Mouse (Mus musculus): ENCODE data around the gene Ttc14. TPM values are rescaled to one million over a fixed set of nuclear protein-coding genes. Genes with fewer than 3 reads are reported as not detected.

The Ttc14 gene
- 33.2 and 38.8 TPM in 2 replicates for polyA plus RNA-seq (2012; rRNA removed)

DNA sequence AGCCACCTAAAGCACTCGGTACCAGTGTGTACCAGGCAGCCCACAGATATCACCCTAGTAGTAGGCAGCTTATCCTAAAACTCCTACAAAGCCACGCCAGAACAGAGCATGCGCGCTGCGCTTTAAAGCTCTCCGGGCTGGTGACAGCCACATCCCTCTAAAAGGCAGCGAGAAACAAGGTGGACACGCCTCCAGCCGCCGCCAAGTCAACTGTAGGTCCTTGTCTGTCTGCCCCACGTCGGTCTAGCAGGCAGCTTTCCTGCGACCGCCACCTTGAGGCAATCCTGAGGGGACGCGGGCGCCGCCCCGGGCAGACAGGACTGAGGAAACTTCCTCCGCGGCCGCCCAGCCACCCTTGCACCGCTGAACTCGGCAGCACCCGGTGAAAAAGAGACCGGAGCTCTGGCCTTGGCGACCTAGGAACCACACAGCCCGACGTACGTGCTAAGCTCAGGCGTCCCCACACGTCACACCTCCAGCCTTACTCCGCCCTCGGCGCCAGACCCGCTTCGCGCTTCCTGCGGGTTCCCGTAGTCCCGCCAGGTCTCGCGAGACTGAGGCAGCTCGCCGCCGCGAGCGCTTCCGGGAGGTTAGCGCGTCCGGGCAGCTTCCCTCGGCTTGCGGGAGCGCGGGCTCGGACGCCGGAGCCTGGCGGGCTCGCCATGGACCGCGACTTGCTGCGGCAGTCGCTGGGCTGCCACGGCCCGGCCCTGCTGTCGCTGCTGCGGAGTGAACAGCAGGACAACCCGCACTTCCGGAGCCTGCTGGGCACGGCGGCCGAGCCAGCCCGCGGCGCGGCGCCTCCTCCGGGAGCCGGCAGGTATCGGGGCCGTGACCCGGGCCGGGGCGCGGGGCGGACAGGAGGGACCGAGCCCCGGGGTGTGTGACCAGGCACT lies at the start of gene Ttc14:
Gene Ttc14, plus strand, starts transcription at position 216 of the 896 bp plus-strand sequence.
- peak; percentile 80 for TF ChIP-seq POLR2A (IDR thresholded peaks at IDR 0.05; ENCODE audit: borderline replicate concordance, extremely low read depth, insufficient read depth, insufficient read length, poor library complexity, severe bottlenecking)
- TF ChIP-seq CTCF (IDR thresholded peaks at IDR 0.05; ENCODE audit: borderline replicate concordance, extremely low read depth, insufficient read depth, insufficient read length): peak; percentile 32; the same call in 1 of the 2 replicates
- DNase-seq (ENCODE audit: low read depth): peak; percentile 99

DNA sequence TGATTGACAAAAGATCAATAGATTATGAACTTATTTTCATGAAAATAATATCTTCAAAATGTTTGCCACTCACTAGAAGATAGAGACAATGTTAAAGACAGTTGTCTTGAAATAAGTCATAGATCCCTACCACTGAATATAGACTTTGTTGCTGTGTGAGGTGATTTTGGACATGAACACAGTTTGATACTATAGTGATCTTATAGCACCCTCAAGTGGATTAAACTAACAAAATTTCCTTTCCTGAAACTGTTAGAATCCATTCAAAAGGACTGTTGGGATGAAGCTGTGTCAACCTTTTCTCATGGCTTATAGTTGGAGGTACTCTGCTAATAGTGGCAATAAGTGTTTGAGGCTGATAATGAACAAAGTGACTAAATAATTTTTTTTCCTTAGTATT lies 8.7 kb upstream of the Ttc14 start:
- TF ChIP-seq POLR2A (IDR thresholded peaks at IDR 0.05; ENCODE audit: borderline replicate concordance, extremely low read depth, insufficient read depth, insufficient read length, poor library complexity, severe bottlenecking) (no peak), CTCF (IDR thresholded peaks at IDR 0.05; ENCODE audit: borderline replicate concordance, extremely low read depth, insufficient read depth, insufficient read length) (no peak)
- peak; percentile 66 for DNase-seq (ENCODE audit: low read depth)

DNA sequence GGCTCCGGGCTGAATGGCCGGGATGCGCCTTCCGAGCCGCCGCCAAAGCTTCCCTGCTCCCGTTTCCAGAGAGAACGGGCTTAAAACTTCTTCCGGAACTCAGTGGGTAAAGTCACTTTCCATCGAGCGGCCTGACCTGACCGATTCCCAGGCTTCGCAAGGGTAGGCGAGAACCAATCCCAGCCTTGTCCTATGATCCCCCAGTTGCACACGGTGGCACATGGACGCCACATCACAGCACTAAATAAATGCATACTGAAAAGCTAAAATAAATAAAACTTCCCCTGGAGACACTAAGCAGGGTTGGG lies 835 bp downstream of the Ttc14 start:
- TF ChIP-seq POLR2A (IDR thresholded peaks at IDR 0.05; ENCODE audit: borderline replicate concordance, extremely low read depth, insufficient read depth, insufficient read length, poor library complexity, severe bottlenecking) (no peak), CTCF (IDR thresholded peaks at IDR 0.05; ENCODE audit: borderline replicate concordance, extremely low read depth, insufficient read depth, insufficient read length) (no peak)
- DNase-seq (ENCODE audit: low read depth): no peak

DNA sequence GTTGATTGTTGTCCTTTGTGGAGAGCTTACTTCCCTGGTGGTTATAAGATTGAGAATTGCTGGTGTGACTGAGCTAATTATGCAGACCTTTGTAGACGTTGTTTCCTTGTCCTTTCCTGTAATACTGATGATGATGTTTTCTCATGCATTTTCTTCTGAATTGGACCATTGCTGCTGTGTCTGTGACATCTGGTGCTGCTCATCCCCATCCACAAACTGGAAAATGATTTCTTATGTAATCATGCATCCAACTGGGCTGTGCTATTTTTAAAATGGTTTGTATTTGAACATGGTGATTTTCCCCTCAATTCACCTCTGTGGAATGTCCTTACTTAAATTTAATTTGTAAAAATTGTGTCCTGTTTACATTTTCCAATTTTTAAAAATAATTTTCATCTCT lies 7.5 kb downstream of the Ttc14 start:
- no peak for DNase-seq (ENCODE audit: low read depth)
- no peak for TF ChIP-seq CTCF (IDR thresholded peaks at IDR 0.05; ENCODE audit: borderline replicate concordance, extremely low read depth, insufficient read depth, insufficient read length)
- no peak for TF ChIP-seq POLR2A (IDR thresholded peaks at IDR 0.05; ENCODE audit: borderline replicate concordance, extremely low read depth, insufficient read depth, insufficient read length, poor library complexity, severe bottlenecking)

DNA sequence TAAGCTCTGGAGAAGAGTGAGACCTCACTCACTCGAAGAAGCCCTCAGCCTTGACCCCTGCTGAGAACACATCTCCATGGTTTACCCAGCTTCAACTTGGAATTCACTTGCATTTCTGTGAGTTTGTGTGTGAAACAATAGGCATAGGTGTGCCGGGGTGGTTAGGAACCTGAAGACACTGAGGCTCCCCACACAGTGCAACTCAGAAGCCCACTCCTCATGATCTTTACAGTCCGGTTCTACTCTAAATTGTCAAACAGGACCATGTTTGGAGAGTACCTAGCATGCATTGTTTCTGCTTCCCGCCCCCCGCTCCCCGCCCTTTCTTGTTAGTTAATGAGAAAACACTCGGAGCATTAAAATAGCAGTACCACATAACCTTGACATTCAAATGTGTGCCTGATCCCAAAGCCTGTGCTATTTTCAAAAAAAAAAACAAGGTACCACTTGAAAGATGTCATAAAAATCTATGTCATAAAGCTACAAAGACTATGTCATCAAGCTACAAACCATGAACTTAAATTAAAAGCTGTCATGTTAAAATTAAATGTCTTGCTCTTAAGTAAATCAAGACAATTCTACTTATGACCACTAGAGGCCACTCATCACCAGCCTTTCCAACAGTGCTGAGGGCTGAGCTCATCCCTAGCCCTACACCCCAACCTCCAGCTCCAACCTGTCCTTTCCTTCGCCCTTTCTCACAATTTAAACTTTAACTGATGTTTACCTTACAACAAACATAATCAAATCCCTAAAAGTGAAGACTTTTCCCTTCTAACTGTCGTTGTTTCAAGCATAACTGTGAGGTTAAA lies 24.7 kb downstream of the Ttc14 start:
- peak; percentile 87 for DNase-seq (ENCODE audit: low read depth)
- TF ChIP-seq POLR2A (IDR thresholded peaks at IDR 0.05; ENCODE audit: borderline replicate concordance, extremely low read depth, insufficient read depth, insufficient read length, poor library complexity, severe bottlenecking) (no peak), CTCF (IDR thresholded peaks at IDR 0.05; ENCODE audit: borderline replicate concordance, extremely low read depth, insufficient read depth, insufficient read length) (peak; percentile 80)

DNA sequence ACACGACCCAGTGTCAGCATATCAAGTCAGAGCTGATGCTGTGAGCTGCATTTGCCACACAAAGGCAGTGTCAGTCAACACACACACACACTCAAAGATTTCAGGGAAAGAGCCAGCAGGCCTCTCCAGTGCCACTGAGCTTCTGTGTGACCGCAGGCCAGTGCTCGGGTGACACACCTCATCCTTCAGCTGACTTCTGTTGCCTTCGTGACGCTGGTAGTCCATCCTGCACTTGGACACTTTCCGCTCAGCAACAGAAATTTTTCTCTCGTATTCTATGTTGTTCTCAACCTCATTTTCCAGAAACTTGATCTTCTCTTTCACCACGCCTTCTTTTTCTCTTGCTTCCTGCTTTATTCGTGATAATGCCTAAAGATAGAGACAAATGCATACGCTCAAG lies 32.7 kb downstream of the Ttc14 start:
- no peak for TF ChIP-seq CTCF (IDR thresholded peaks at IDR 0.05; ENCODE audit: borderline replicate concordance, extremely low read depth, insufficient read depth, insufficient read length)
- no peak for DNase-seq (ENCODE audit: low read depth)

DNA sequence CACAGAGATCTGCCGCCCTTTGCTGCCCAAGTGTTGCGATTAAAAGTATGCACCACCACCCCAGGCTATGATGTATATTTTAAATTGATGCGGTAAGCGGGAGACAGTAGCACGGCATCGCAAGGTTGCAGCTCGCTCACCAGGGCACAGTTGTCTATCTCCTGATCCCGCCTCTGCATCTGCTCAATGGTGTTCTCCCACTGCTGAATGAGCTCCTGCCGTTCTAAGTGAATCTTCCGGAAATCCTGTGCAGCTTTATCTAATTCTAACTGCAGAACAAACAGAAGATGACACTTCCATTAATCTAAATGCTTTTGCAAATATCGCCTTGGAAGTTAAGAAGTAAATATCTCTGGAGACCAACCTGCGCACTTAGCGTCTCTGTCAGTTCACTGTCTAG lies 36.9 kb downstream of the Ttc14 start:
- TF ChIP-seq POLR2A (IDR thresholded peaks at IDR 0.05; ENCODE audit: borderline replicate concordance, extremely low read depth, insufficient read depth, insufficient read length, poor library complexity, severe bottlenecking) (no peak), CTCF (IDR thresholded peaks at IDR 0.05; ENCODE audit: borderline replicate concordance, extremely low read depth, insufficient read depth, insufficient read length) (no peak)
- no peak for DNase-seq (ENCODE audit: low read depth)

DNA sequence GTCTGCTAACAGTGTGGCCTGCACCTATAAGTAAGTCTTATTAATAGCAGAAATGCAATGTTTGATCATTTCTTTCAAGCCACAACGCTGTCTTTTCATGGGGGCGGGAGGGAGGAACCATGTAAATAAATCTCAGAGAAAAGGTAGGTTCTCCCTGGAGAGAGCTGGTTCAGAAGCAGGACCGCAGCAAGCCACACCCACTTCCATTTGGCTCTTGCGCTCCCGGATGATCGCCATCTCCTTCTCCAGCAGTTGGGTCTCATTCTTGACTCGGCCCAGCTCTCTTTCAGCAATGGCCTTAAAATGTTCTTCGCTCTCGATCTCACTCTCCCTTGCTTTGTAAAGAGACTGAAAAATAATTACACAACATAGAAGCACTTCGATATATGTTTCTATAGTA lies 39.2 kb downstream of the Ttc14 start:
- no peak for DNase-seq (ENCODE audit: low read depth)
- TF ChIP-seq POLR2A (IDR thresholded peaks at IDR 0.05; ENCODE audit: borderline replicate concordance, extremely low read depth, insufficient read depth, insufficient read length, poor library complexity, severe bottlenecking): no peak
- no peak for TF ChIP-seq CTCF (IDR thresholded peaks at IDR 0.05; ENCODE audit: borderline replicate concordance, extremely low read depth, insufficient read depth, insufficient read length)

DNA sequence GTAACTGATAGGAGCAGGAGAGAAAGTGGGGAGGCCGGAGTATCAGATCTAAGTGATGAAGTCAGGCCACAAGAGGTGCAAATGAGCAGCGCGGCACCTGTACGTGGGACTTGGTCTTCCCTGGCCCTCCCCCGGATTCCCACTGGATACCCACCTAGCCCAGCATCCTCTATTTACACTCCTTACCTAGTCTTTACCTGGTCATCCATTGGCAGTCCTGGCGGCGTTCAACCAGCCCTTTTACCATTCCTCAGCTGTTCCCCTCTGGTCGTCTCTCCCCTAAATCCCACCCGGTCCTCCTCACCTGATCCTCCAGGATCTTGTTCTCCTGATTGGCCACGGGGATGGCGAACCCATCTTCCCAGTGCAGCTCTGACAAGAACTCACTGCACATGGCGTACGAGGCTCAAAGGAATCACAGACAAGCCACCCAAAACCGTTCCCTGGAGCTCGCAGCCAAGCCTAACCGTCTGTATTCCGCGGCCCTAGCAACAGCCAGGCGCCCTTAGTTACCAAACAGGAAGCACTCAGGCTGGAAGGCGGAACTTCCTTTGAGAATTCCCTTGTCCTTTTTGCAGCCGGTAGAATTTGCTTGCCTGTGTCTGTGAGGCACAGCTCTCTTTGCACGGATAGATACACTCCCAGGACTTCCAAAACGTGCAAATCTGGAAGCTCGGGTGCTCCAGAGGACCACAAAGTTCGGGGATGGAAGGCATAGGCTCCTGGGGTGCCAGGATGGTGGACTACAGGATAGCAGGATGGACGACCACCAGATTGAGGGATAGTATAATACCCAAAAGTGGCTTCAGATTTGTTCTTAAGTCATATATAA lies 44.4 kb downstream of the Ttc14 start, which contains the start of gene Ccdc39:
Gene Ccdc39, minus strand, starts transcription at position 510 of the 832 bp plus-strand sequence.
- DNase-seq (ENCODE audit: low read depth): peak; percentile 94
- peak; percentile 26; the same call in 1 of the 2 replicates for TF ChIP-seq CTCF (IDR thresholded peaks at IDR 0.05; ENCODE audit: borderline replicate concordance, extremely low read depth, insufficient read depth, insufficient read length)
- peak; percentile 44; the same call in 1 of the 2 replicates for TF ChIP-seq POLR2A (IDR thresholded peaks at IDR 0.05; ENCODE audit: borderline replicate concordance, extremely low read depth, insufficient read depth, insufficient read length, poor library complexity, severe bottlenecking)

DNA sequence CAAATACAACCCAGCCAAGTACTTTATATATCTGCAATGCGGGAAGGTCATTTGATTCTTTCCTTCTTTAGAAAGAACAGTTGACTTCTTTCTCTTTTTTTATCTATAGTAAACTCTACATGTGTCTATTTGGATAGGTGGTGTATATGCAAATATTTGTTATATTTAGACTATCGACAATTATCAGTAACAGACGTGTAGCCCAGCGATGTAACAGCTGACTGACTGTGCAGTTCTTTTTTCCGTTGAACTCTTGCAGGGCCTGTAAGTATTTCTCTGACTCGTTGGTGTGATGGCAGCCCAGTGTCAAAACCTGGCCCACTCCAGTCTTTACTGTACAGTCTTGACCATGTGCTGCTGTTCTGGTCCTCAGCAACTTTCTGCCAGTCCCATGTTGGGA lies 47.0 kb downstream of the Ttc14 start:
- DNase-seq (ENCODE audit: low read depth): no peak
- TF ChIP-seq POLR2A (IDR thresholded peaks at IDR 0.05; ENCODE audit: borderline replicate concordance, extremely low read depth, insufficient read depth, insufficient read length, poor library complexity, severe bottlenecking) (no peak), CTCF (IDR thresholded peaks at IDR 0.05; ENCODE audit: borderline replicate concordance, extremely low read depth, insufficient read depth, insufficient read length) (no peak)

DNA sequence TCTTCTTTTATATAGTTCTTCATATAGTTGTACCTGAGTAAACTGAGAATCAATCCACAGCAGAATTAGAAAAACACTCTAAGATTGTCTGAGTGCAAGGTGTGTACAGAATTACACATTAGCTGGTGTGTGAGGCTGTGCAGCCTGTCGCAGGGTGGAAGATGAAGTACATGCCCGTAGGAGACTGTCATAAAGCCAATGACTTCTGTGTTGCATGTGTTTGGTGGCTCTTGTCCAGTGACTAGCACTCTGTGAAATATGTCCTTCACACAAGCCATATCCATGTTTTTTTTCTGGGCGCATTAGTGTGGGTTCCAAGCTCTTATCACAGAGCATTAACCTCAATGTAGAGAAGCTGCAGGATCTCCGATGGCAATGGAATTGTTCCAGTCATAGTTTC lies 51.2 kb downstream of the Ttc14 start:
- TF ChIP-seq POLR2A (IDR thresholded peaks at IDR 0.05; ENCODE audit: borderline replicate concordance, extremely low read depth, insufficient read depth, insufficient read length, poor library complexity, severe bottlenecking) (no peak), CTCF (IDR thresholded peaks at IDR 0.05; ENCODE audit: borderline replicate concordance, extremely low read depth, insufficient read depth, insufficient read length) (no peak)
- no peak for DNase-seq (ENCODE audit: low read depth)
